Mouse (Mus musculus): Measurements from ENCODE around the gene Gm42417. TPM values are rescaled to one million over a fixed set of nuclear protein-coding genes. Genes with fewer than 3 reads are reported as not detected.

Gm42417 gene
- polyA plus RNA-seq, 1 experiment from 2014 or later = not detected

GRCm38 (mm10) chr1:36485080-36485479 is 54.1 kb downstream of the Gm42417 start:
- no peaks in the 10 kb centered on the region for H3K27me3 ChIP-seq (ENCODE audit: control insufficient read depth, insufficient read depth, low read length)
- no peaks in the 10 kb centered on the region for H3K9me3 ChIP-seq (replicated peaks; ENCODE audit: control insufficient read depth, low read length)
- no peak overlapping the region for H3K9ac ChIP-seq (replicated peaks; ENCODE audit: low read length)
- no peak for ATAC-seq (replicated peaks; ENCODE audit: insufficient number of reproducible peaks, low FRiP score, low TSS enrichment, low read depth)
- 76% methylated on average over 7 of the region's 7 CpGs for WGBS
- no peak overlapping the region for H3K4me2 ChIP-seq (ENCODE audit: low read depth, low read length)
- no peak for DNase-seq (ENCODE audit: low spot score)
- no peaks in the 10 kb centered on the region for H3K4me1 ChIP-seq (ENCODE audit: control insufficient read depth, insufficient read depth, low read length)
- H3K36me3 ChIP-seq (replicated peaks; ENCODE audit: control insufficient read depth, insufficient read depth, low read depth, low read length) = no peaks in the 10 kb centered on the region
- no peak overlapping the region for H3K4me3 ChIP-seq (ENCODE audit: low read depth, low read length)
- no peak overlapping the region for H3K27ac ChIP-seq (replicated peaks; ENCODE audit: low read depth, low read length)

GRCm38 (mm10) chr1:36483825-36484224 is 55.4 kb downstream of the Gm42417 start:
- Histone ChIP-seq H3K4me1 (ENCODE audit: control insufficient read depth, insufficient read depth, low read length) (no peaks in the 10 kb centered on the region), H3K36me3 (replicated peaks; ENCODE audit: control insufficient read depth, insufficient read depth, low read depth, low read length) (no peaks in the 10 kb centered on the region), H3K4me3 (ENCODE audit: low read depth, low read length) (no peak overlapping the region), H3K4me2 (ENCODE audit: low read depth, low read length) (no peak overlapping the region), H3K27me3 (ENCODE audit: control insufficient read depth, insufficient read depth, low read length) (no peaks in the 10 kb centered on the region), H3K9me3 (replicated peaks; ENCODE audit: control insufficient read depth, low read length) (no peaks in the 10 kb centered on the region), H3K27ac (replicated peaks; ENCODE audit: low read depth, low read length) (no peak overlapping the region), H3K9ac (replicated peaks; ENCODE audit: low read length) (no peak overlapping the region)
- ATAC-seq (replicated peaks; ENCODE audit: insufficient number of reproducible peaks, low FRiP score, low TSS enrichment, low read depth) (no peak), DNase-seq (ENCODE audit: low spot score) (no peak)
- 34% methylated on average over 4 of the region's 4 CpGs for WGBS

Small RNA genes lying within 50 kb of the gene (microRNA-seq; reads per million reads assigned to microRNA genes)
- not detected for gene Gm47280 (ENCODE audit: borderline number of aligned reads)

Other genes starting within 250 kb of the Gm42417 start
- 1.6 and 3.7 TPM in 2 replicates for gene Arid5a, start 231.7 kb downstream of the Gm42417 start, polyA plus RNA-seq (2014; fragmentation: Nextera tagmentation; extraction: Ambion mirVana)
- 27.4 and 32.6 TPM in 2 replicates for gene Kansl3, start 170.2 kb downstream of the Gm42417 start, polyA plus RNA-seq (2014; fragmentation: Nextera tagmentation; extraction: Ambion mirVana)
- gene Fer1l5, start 167.1 kb downstream of the Gm42417 start, polyA plus RNA-seq (2014; fragmentation: Nextera tagmentation; extraction: Ambion mirVana) = 0.72 and 0.75 TPM in 2 replicates
- gene Lman2l, start 94.2 kb downstream of the Gm42417 start, polyA plus RNA-seq (2014; fragmentation: Nextera tagmentation; extraction: Ambion mirVana) = 31.7 and 35.0 TPM in 2 replicates
- gene Cnnm4, start 67.8 kb downstream of the Gm42417 start, polyA plus RNA-seq (2014; fragmentation: Nextera tagmentation; extraction: Ambion mirVana) = 12.0 and 12.8 TPM in 2 replicates
- 3.5 and 5.4 TPM in 2 replicates for gene Cnnm3, start 27.6 kb downstream of the Gm42417 start, polyA plus RNA-seq (2014; fragmentation: Nextera tagmentation; extraction: Ambion mirVana)
- gene Ankrd23, start 2.5 kb downstream of the Gm42417 start, polyA plus RNA-seq (2014; fragmentation: Nextera tagmentation; extraction: Ambion mirVana) = 4.6 and 6.0 TPM in 2 replicates
- 11.9 and 14.4 TPM in 2 replicates for gene Ankrd39, start 8.0 kb upstream of the Gm42417 start, polyA plus RNA-seq (2014; fragmentation: Nextera tagmentation; extraction: Ambion mirVana)
- 3.7 and 4.4 TPM in 2 replicates for gene Sema4c, start 18.9 kb upstream of the Gm42417 start, polyA plus RNA-seq (2014; fragmentation: Nextera tagmentation; extraction: Ambion mirVana)
- not detected in 2 replicates for gene Fam178b, start 143.8 kb upstream of the Gm42417 start, polyA plus RNA-seq (2014; fragmentation: Nextera tagmentation; extraction: Ambion mirVana)
- 460 and 476 TPM in 2 replicates for gene Cox5b, start 152.0 kb upstream of the Gm42417 start, polyA plus RNA-seq (2014; fragmentation: Nextera tagmentation; extraction: Ambion mirVana)
- 0.31 TPM in 1 of 2 replicates, not detected in the other for gene 4933424G06Rik, start 170.7 kb upstream of the Gm42417 start, polyA plus RNA-seq (2014; fragmentation: Nextera tagmentation; extraction: Ambion mirVana)
- 90.9 and 99.0 TPM in 2 replicates for gene Actr1b, start 175.0 kb upstream of the Gm42417 start, polyA plus RNA-seq (2014; fragmentation: Nextera tagmentation; extraction: Ambion mirVana)
- gene Zap70, start 222.4 kb upstream of the Gm42417 start, polyA plus RNA-seq (2014; fragmentation: Nextera tagmentation; extraction: Ambion mirVana) = 0.15 and 0.18 TPM in 2 replicates

Measured in embryonic facial prominence, embryonic 11.5 days (tissue).